Mouse (Mus musculus): ENCODE measurements at regions not wholly inside any gene's neighbourhood (a gene's known extent, or its start where the extent isn't known, plus 50 kb on each side); places are given as distances from the start of the nearest gene placed in this dataset.
A peak's percentile ranks its signal among the peaks of the same experiment; 100 is the strongest.

DNA sequence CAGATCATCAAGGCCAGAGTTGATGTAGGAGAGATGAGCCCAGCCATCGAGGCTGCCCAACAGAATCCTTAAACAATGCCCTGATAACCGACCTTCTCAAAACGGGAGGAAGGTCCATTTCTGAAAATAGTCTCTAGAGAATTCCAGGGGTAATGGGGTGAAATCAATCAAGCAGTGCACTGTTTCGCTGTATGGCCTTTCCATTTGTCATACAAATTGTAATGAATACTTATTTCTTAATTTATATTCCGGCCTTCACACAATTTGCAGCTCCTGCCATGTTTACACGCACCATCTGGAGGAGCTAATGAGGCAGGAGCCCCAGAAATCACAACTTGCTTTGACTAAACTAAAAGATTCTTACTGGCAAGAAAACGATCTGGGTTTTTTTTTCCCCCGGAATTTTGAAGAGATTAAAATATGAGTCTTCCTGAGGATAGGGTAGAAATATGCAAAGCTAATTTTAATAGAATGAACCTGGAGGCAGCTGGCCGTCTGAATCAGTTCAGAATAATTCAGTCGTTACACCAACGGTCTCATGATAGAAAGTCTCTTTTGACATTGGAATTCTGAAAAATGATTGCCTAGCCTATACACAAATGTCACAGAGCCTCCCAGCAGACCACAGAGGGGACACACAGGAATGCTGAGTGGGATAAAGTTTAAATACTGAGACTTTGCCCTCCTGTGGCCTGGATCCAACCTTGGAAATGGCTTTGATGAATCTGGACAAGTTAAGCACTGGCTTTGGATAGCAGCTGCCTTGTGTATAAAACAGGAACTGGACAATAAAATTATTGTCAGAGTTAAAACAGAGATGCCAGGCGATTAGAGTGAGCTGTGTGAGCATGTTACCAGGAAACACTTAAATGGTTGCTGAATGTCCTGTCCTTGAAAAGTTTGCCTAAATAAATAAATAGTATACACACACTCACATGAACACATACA is 115.0 kb upstream of the Frem1 start:
- H3K4me1 ChIP-seq: no peaks in the 10 kb centered on the region
- no peak overlapping the region for H3K4me2 ChIP-seq
- no peak overlapping the region for H3K4me3 ChIP-seq (replicated peaks)
- H3K27me3 ChIP-seq (replicated peaks): no peaks in the 10 kb centered on the region
- peak; percentile 39; the same call in 1 of the 2 replicates for ATAC-seq (ENCODE audit: insufficient read depth, low FRiP score, low read depth)
- no peaks in the 10 kb centered on the region for H3K9me3 ChIP-seq
- H3K27ac ChIP-seq: peak overlapping the region; percentile 28; the same call in 1 of the 2 replicates
- H3K9ac ChIP-seq: no peak overlapping the region
- 39% methylated on average over 12 of the region's 12 CpGs for WGBS
- H3K36me3 ChIP-seq: no peaks in the 10 kb centered on the region

DNA sequence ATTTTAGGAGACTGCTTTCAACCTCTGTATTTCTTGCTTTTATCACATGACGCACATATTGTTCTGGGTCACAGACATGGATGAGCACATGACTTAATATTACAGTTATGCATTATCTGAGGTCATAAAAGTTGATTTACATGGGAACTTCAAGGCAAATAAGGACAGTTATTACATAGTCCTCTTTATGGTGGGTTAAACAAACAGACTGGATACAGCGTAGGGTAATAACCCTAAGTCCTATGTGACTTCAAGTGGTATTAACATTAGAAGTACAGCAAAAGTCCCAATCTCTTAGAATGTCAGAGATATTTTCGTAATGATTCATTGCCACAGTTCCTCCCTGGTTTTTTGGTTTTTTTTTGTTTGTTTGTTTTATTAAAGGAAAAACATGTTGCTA is 94.6 kb upstream of the Frem1 start:
- WGBS: 86% methylated on average over 3 of the region's 3 CpGs
- Histone ChIP-seq H3K27ac (no peak overlapping the region), H3K9me3 (no peaks in the 10 kb centered on the region), H3K9ac (no peak overlapping the region), H3K36me3 (no peaks in the 10 kb centered on the region), H3K4me3 (replicated peaks) (no peak overlapping the region), H3K4me1 (peaks cover 2% of the 10 kb centered on the region; the same call in 1 of the 2 replicates), H3K27me3 (replicated peaks) (no peaks in the 10 kb centered on the region), H3K4me2 (no peak overlapping the region)
- no peak for ATAC-seq (ENCODE audit: insufficient read depth, low FRiP score, low read depth)

- 9% methylated on average over 8 of the region's 8 CpGs for WGBS
- H3K36me3 ChIP-seq: no peaks in the 10 kb centered on the region
- H3K4me2 ChIP-seq: no peak overlapping the region
- ATAC-seq (ENCODE audit: insufficient read depth, low FRiP score, low read depth): peak; percentile 14; the same call in 1 of the 2 replicates
- H3K4me3 ChIP-seq (replicated peaks): no peak overlapping the region
- no peaks in the 10 kb centered on the region for H3K27me3 ChIP-seq (replicated peaks)
- H3K27ac ChIP-seq: 0 out of 2 replicates have a peak overlapping the region, but pooled peaks have one; percentile 36
- no peak overlapping the region for H3K9ac ChIP-seq
- peaks cover 2% of the 10 kb centered on the region; the same call in 1 of the 2 replicates for H3K4me1 ChIP-seq
- no peaks in the 10 kb centered on the region for H3K9me3 ChIP-seq
Measured at GRCm38 (mm10) chr4:83145738-83146217, 93.6 kb upstream of the Frem1 start.

GRCm38 (mm10) chr4:83144781-83145517 is 92.8 kb upstream of the Frem1 start:
- no peaks in the 10 kb centered on the region for H3K27me3 ChIP-seq (replicated peaks)
- H3K4me2 ChIP-seq: no peak overlapping the region
- H3K36me3 ChIP-seq: no peaks in the 10 kb centered on the region
- H3K4me3 ChIP-seq (replicated peaks): no peak overlapping the region
- H3K9ac ChIP-seq: no peak overlapping the region
- H3K9me3 ChIP-seq: no peaks in the 10 kb centered on the region
- 45% methylated on average over 11 of the region's 11 CpGs for WGBS
- peaks cover 2% of the 10 kb centered on the region; the same call in 1 of the 2 replicates for H3K4me1 ChIP-seq
- peak overlapping the region; percentile 36; the same call in 1 of the 2 replicates for H3K27ac ChIP-seq
- no peak for ATAC-seq (ENCODE audit: insufficient read depth, low FRiP score, low read depth)

DNA sequence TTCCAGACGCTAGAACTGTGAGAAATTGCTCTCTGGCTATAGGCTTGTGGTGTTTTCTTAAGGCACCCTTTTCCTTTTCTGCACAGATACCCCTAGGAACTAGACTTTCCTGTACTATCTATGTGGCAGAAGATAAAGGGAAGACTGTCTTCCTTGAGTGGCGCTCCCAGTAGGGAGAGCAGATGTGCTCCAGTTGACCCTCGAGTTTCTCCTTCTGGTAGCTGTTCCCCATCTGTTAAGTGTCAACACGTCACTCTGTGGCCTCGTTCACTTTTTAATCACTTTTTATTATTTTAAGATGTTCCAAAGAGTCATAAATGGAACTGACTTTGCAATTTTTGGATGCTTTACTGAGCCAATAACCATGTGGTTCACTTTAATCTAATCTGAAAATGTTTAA is 89.6 kb upstream of the Frem1 start:
- Histone ChIP-seq H3K27ac (no peak overlapping the region), H3K9me3 (no peaks in the 10 kb centered on the region), H3K4me1 (peaks cover 2% of the 10 kb centered on the region; the same call in 1 of the 2 replicates), H3K4me2 (no peak overlapping the region), H3K36me3 (no peaks in the 10 kb centered on the region), H3K27me3 (replicated peaks) (no peaks in the 10 kb centered on the region), H3K4me3 (replicated peaks) (no peak overlapping the region), H3K9ac (no peak overlapping the region)
- ATAC-seq (ENCODE audit: insufficient read depth, low FRiP score, low read depth): no peak
- WGBS: 50% methylated on average over 5 of the region's 5 CpGs

GRCm38 (mm10) chr4:83122668-83123005 is 70.5 kb upstream of the Frem1 start:
- Histone ChIP-seq H3K4me3 (replicated peaks) (no peak overlapping the region), H3K4me2 (no peak overlapping the region), H3K27ac (no peak overlapping the region), H3K36me3 (no peaks in the 10 kb centered on the region), H3K27me3 (replicated peaks) (no peaks in the 10 kb centered on the region), H3K4me1 (no peaks in the 10 kb centered on the region), H3K9me3 (no peaks in the 10 kb centered on the region), H3K9ac (no peak overlapping the region)
- 54% methylated on average over 8 of the region's 8 CpGs for WGBS
- ATAC-seq (ENCODE audit: insufficient read depth, low FRiP score, low read depth): no peak

- Histone ChIP-seq H3K27me3 (replicated peaks) (no peaks in the 10 kb centered on the region), H3K9ac (no peak overlapping the region), H3K4me3 (replicated peaks) (no peak overlapping the region), H3K4me1 (no peaks in the 10 kb centered on the region), H3K4me2 (no peak overlapping the region), H3K9me3 (no peaks in the 10 kb centered on the region), H3K27ac (no peak overlapping the region), H3K36me3 (no peaks in the 10 kb centered on the region)
- WGBS: 73% methylated on average over 6 of the region's 6 CpGs
- no peak for ATAC-seq (ENCODE audit: insufficient read depth, low FRiP score, low read depth)
Measured at GRCm38 (mm10) chr4:83122003-83122667, 70.0 kb upstream of the Frem1 start.

DNA sequence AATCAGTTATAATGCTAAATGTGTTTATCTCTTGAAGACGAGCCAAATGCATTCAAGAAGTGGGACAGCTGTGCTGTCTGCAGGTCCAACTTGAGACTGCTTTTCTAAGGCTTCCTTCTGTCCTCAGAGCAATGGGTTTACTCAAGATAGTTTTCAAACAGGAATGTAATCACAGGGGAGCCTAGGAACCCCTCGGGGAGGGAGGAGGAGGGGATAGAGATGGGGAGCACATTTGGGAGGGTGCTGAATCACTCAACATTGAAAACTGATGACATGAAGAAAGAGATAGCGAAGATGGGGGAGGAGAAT is 56.5 kb upstream of the Frem1 start:
- no peak for ATAC-seq (ENCODE audit: insufficient read depth, low FRiP score, low read depth)
- Histone ChIP-seq H3K4me1 (no peaks in the 10 kb centered on the region), H3K4me2 (no peak overlapping the region), H3K27me3 (replicated peaks) (no peaks in the 10 kb centered on the region), H3K27ac (peak overlapping the region; percentile 61; the same call in 1 of the 2 replicates), H3K9me3 (no peaks in the 10 kb centered on the region), H3K36me3 (no peaks in the 10 kb centered on the region), H3K9ac (no peak overlapping the region), H3K4me3 (replicated peaks) (no peak overlapping the region)
- 49% methylated on average over 3 of the region's 3 CpGs for whole genome bisulfite sequencing

DNA sequence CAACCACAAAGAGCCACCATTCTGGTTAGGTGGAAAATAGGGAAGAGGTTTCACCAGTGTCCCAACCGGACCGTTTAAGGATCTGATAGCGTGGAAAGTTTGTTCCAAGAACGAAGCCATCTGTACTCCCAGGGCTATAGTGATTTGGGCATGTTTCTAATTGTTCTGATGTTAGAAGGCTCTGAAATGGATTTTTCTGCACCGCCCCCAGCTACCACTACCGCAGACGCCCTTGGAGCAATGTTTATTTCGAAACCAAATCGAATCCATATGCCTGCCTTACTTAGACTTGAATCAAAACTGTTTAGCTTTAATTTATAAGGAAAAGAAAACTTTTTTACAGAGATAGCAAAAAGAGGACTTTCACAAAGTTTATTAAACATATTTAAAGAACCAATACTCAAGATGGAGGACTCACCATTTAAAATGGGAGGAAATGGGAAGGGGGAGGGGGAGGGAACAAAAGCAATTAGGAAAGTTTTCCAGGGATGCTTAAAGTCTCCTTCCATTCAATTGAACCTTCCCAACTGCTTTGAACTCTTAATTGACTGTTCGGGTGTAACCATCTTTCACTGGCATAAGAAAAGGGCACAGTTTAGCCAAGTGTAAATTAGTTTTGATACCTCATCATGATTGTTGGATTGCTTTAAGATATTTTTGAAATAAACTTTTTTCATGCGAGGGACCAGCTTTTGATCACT is 56.0 kb upstream of the Frem1 start:
- Histone ChIP-seq H3K4me1 (no peaks in the 10 kb centered on the region), H3K9ac (no peak overlapping the region), H3K4me2 (no peak overlapping the region), H3K9me3 (no peaks in the 10 kb centered on the region), H3K36me3 (no peaks in the 10 kb centered on the region), H3K27me3 (replicated peaks) (no peaks in the 10 kb centered on the region), H3K27ac (peak overlapping the region; percentile 61; the same call in 1 of the 2 replicates), H3K4me3 (replicated peaks) (no peak overlapping the region)
- ATAC-seq (ENCODE audit: insufficient read depth, low FRiP score, low read depth): no peak
- WGBS: 57% methylated on average over 11 of the region's 11 CpGs

- Histone ChIP-seq H3K4me3 (replicated peaks) (no peak overlapping the region), H3K27ac (no peak overlapping the region), H3K9ac (no peak overlapping the region), H3K27me3 (replicated peaks) (no peaks in the 10 kb centered on the region), H3K36me3 (no peaks in the 10 kb centered on the region), H3K4me1 (no peaks in the 10 kb centered on the region), H3K4me2 (no peak overlapping the region), H3K9me3 (no peaks in the 10 kb centered on the region)
- WGBS: 53% methylated on average over 2 of the region's 2 CpGs
- no peak for ATAC-seq (ENCODE audit: insufficient read depth, low FRiP score, low read depth)
Measured at GRCm38 (mm10) chr4:83107161-83107560, 55.0 kb upstream of the Frem1 start.

DNA sequence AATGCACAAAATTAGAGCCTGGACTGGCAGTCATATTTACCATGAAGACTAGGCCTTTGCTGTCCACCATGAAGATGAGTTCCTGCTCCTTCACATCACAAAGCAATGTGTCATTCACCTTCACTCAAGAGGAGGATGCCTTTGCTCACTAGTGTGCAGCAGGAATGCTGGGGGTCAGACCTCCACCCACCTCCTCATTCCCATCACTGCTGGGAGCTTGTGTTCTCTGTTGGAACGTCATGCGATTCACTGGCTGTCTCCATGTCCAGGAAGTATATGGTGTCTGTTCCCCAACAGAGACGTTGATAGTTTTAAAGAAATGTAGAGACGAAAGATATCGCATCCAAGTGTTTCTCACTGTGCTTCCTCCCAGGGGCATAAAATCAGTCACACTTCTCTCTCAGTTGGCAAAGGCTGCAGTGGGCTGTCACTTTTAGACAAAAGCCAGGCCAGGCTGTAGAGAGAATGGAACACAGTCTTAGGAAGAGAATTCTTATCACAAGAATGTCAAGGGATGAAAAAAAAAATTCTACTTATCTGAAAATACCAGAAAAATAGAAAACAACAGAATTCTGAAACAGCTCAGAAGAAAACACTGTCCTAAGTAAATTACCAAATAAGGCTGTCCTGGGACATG is 52.0 kb upstream of the Frem1 start:
- Histone ChIP-seq H3K36me3 (no peaks in the 10 kb centered on the region), H3K9me3 (no peaks in the 10 kb centered on the region), H3K4me1 (peaks cover 4% of the 10 kb centered on the region; the same call in 1 of the 2 replicates), H3K9ac (no peak overlapping the region), H3K27me3 (replicated peaks) (no peaks in the 10 kb centered on the region), H3K4me3 (replicated peaks) (no peak overlapping the region), H3K4me2 (no peak overlapping the region), H3K27ac (no peak overlapping the region)
- 41% methylated on average over 5 of the region's 5 CpGs for WGBS
- ATAC-seq (ENCODE audit: insufficient read depth, low FRiP score, low read depth): no peak

Measured in stomach, embryonic 15.5 days (tissue).